Mouse (Mus musculus) liver, adult 2 months (tissue): ENCODE results near the gene Gm3238.

Experiments used
- CTCF ChIP-seq: fragments of 200-500 bp; IDR thresholded peaks from 2 replicates; pipeline ENCODE4 v1.5.1; 2011; ENCODE audit warnings: low read depth, low read length, control low read depth
- POLR2A ChIP-seq: fragments of 200-500 bp; IDR thresholded peaks from 2 replicates; pipeline ENCODE4 v1.6.1; 2011; ENCODE audit warnings: low read length, control low read depth; ENCODE audit not compliant: insufficient read depth; ENCODE audit errors: extremely low read depth

GRCm38 (mm10) chr10:77726186-77726585 is 44.9 kb downstream of the Gm3238 start, which contains the start of gene Gm10100:
- TF ChIP-seq POLR2A = no peak
- no peak for TF ChIP-seq CTCF
